Mouse (Mus musculus) right cerebral cortex, postnatal 14 days (tissue): Measurements from ENCODE around the gene Dhx32.
"Not testable (repeated sequence)": the region's sequence is repeated elsewhere in the genome, so short reads cannot be mapped to it uniquely, and the experiment has no call there.

Experiments used
- DNase-seq: peaks from one replicate; pipeline ENCODE4 v3.0.0; 2022

Dhx32 gene

GRCm38 (mm10) chr7:133720616-133721015 is 61.9 kb downstream of the Dhx32 start:
- DNase-seq, result no peak

- no peak for DNase-seq
Observed at GRCm38 (mm10) chr7:133718580-133718979, 63.9 kb downstream of the Dhx32 start.

- no peak for DNase-seq
Observed at GRCm38 (mm10) chr7:133715387-133715786, 67.1 kb downstream of the Dhx32 start.

GRCm38 (mm10) chr7:133707301-133707700 is 75.2 kb downstream of the Dhx32 start:
- DNase-seq, result no peak

GRCm38 (mm10) chr7:133703906-133704305 is 78.6 kb downstream of the Dhx32 start:
- no peak for DNase-seq

- DNase-seq, result no peak
Observed at GRCm38 (mm10) chr7:133702333-133702732, 80.2 kb downstream of the Dhx32 start.

- DNase-seq, result no peak
Observed at GRCm38 (mm10) chr7:133701366-133701765, 81.2 kb downstream of the Dhx32 start.

- no peak for DNase-seq
Observed at GRCm38 (mm10) chr7:133699885-133700284, 82.6 kb downstream of the Dhx32 start.

GRCm38 (mm10) chr7:133698021-133698709 is 84.4 kb downstream of the Dhx32 start:
- DNase-seq, result no peak

GRCm38 (mm10) chr7:133685644-133686043 is 96.9 kb downstream of the Dhx32 start:
- DNase-seq, result not testable (repeated sequence)

- DNase-seq, result no peak
Observed at GRCm38 (mm10) chr7:133684701-133685100, 97.8 kb downstream of the Dhx32 start.

GRCm38 (mm10) chr7:133684110-133684509 is 98.4 kb downstream of the Dhx32 start:
- DNase-seq, result no peak

GRCm38 (mm10) chr7:133683626-133684025 is 98.9 kb downstream of the Dhx32 start:
- no peak for DNase-seq

- DNase-seq, result no peak
Observed at GRCm38 (mm10) chr7:133679961-133680360, 102.6 kb downstream of the Dhx32 start, which contains the start of gene Mmp21. Mmp21 (minus strand) TSS chr7:133680061.

- no peak for DNase-seq
Observed at GRCm38 (mm10) chr7:133679439-133679838, 103.1 kb downstream of the Dhx32 start.

GRCm38 (mm10) chr7:133678716-133679115 is 103.8 kb downstream of the Dhx32 start:
- no peak for DNase-seq

GRCm38 (mm10) chr7:133676002-133676401 is 106.5 kb downstream of the Dhx32 start:
- DNase-seq, result no peak
